Mouse (Mus musculus) kidney, postnatal 0 days (tissue): ENCODE data around the gene Plin3. TPM values are rescaled to one million over a fixed set of nuclear protein-coding genes. Genes with fewer than 3 reads are reported as not detected.

Experiments
- ATAC-seq: fragments of 200-750 bp; cut with Nextera tagmentation; replicated peaks from 2 replicates; pipeline ENCODE4 v1.8.0; 2017; ENCODE audit warnings: low read depth, moderate number of reproducible peaks, moderate TSS enrichment, moderate library complexity; ENCODE audit not compliant: low FRiP score
- DNase-seq: peaks from one replicate; pipeline ENCODE4 v3.0.0-alpha.2; 2016; ENCODE audit warnings: low spot score
- H3K27ac ChIP-seq: fragments of 300-500 bp; sonication (generic); 2 replicates; pipeline ENCODE4 v1.5.1; 2014; ENCODE audit warnings: mild to moderate bottlenecking
- H3K27me3 ChIP-seq: fragments of 300-500 bp; sonication (generic); 2 replicates; pipeline ENCODE4 v1.6.1; 2014; ENCODE audit warnings: low read length, mixed read lengths; ENCODE audit not compliant: insufficient read depth
- H3K36me3 ChIP-seq: fragments of 300-500 bp; sonication (generic); 2 replicates; pipeline ENCODE4 v1.6.1; 2014; ENCODE audit warnings: low read length, mixed read lengths; ENCODE audit not compliant: insufficient read depth
- H3K4me1 ChIP-seq: fragments of 300-500 bp; sonication (generic); replicated peaks from 2 replicates; pipeline ENCODE4 v1.6.1; 2014; ENCODE audit warnings: antibody characterized with exemption, low read length, mixed read lengths; ENCODE audit not compliant: insufficient read depth
- H3K4me2 ChIP-seq: fragments of 300-500 bp; sonication (generic); 2 replicates; pipeline ENCODE4 v1.6.1; 2014; ENCODE audit warnings: mild to moderate bottlenecking, low read length, moderate library complexity, mixed read lengths
- H3K4me3 ChIP-seq: fragments of 300-500 bp; sonication (generic); replicated peaks from 2 replicates; pipeline ENCODE4 v1.5.1; 2014; ENCODE audit warnings: low read depth, low read length
- H3K9ac ChIP-seq: fragments of 300-500 bp; sonication (generic); 2 replicates; pipeline ENCODE4 v1.6.1; 2014; ENCODE audit warnings: low read depth, low read length
- H3K9me3 ChIP-seq: fragments of 300-500 bp; sonication (generic); replicated peaks from 2 replicates; pipeline ENCODE4 v1.6.1; 2016; ENCODE audit warnings: low read length, inconsistent platforms, mixed read lengths
- CTCF ChIP-seq: IDR thresholded peaks from 2 replicates; pipeline ENCODE4 v1.5.1; 2016; ENCODE audit warnings: antibody characterized with exemption, low read depth, mild to moderate bottlenecking, moderate library complexity
- WGBS: fragments of 180-500 bp; shearing (Covaris S2); extraction: QIAGEN DNeasy Blood & Tissue Kit; methylation state at CpG from one replicate; pipeline ENCODE4 v1.1.7; 2014; 5-methylcytosine and 5-hydroxymethylcytosine counted together
- microRNA counts: library from miRNA; unstranded; fragments of <30 nt; microRNA quantifications from one replicate; lab custom pipeline; 2015
- microRNA-seq: library from miRNA; unstranded; fragments of <30 nt; microRNA quantifications from one replicate; pipeline ENCODE4, GENCODE M21; 2016
- polyA plus RNA-seq: library from polyadenylated mRNA; unstranded; fragments of >200 nt; fragmentation: Nextera tagmentation; extraction: Ambion mirVana; gene quantifications from 2 replicates; pipeline ENCODE4 v1.2.1, GENCODE M21; 2015

Plin3 gene
- polyA plus RNA-seq, 1 experiment from 2014 or later = 69.6 TPM

DNA sequence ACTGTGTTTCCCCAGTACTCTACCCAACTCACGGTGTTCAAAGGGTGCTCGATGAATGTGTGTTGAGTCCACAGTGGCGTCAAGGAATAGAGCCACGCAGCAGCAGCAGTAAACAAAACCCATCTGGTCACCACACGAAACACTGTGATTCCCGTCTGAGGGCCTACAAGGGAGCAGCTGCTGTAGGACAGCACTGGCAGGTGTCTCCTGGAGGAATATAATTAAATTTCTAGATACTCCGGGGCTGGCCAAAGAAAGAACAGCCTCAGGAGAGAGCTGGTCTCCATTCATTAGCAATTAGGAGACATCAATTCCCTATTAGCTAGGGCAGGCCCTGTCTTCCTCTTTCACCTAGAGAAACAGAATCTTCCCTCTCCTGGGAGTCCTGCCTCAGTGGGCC, 47.1 kb downstream of the Plin3 start:
- no peak overlapping the region for H3K27ac ChIP-seq
- no peak overlapping the region for H3K9ac ChIP-seq
- WGBS = 68% methylated on average over 7 of the region's 7 CpGs
- no peaks in the 10 kb centered on the region for H3K27me3 ChIP-seq
- H3K9me3 ChIP-seq = no peaks in the 10 kb centered on the region
- H3K36me3 ChIP-seq = no peaks in the 10 kb centered on the region
- no peaks in the 10 kb centered on the region for H3K4me1 ChIP-seq
- no peak overlapping the region for H3K4me2 ChIP-seq
- no peak overlapping the region for H3K4me3 ChIP-seq
- DNase-seq = no peak
- ATAC-seq = no peak
- TF ChIP-seq CTCF = no peak

DNA sequence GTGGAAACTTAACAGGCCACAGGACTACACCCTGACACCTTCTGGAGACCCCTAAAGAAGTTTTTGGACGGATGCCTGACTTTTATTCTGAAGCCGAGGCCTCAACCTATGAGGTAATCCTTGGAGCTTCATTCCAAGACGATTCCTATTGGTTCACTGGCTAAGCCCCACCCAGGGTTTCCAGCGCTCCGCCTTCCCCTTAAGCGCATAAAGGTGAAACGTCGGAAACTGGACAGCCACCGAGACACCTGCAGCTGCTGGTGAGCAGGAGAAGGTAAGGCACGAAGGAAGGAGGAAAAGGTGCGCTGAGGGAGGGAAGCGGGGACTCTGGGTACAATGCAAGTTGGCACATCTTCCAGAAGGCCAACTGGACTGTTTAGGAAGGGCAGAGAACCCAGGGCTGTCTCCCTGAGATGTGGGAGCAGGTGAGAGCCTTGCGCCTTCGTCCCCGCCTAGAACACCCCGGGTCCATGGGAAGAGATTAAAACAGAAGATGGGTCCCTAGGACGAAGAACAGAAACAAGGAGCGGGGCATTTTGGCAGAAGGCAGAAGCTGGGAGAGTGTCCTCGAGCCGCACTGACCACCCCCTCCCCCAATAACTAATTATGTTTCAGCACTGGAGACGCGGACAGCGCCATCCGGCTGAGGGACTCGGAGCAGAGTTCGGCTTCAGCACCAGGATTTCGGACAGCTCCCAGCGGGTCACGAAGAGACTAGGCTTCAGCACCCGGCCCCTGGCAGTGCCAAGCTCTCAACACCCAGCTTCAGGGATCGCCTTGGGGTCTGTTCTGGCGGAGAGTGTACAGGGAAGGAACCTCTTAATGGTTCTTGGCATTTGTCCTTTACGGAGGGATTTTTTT, 50.9 kb downstream of the Plin3 start:
- 3% methylated on average over 33 of the region's 33 CpGs for WGBS
- peak; percentile 35; the same call in 1 of the 2 replicates for TF ChIP-seq CTCF
- DNase-seq = peak; percentile 93
- peak; percentile 74 for ATAC-seq
- no peaks in the 10 kb centered on the region for H3K36me3 ChIP-seq
- H3K27ac ChIP-seq = no peak overlapping the region
- no peak overlapping the region for H3K9ac ChIP-seq
- H3K4me1 ChIP-seq = no peaks in the 10 kb centered on the region
- H3K4me3 ChIP-seq = no peak overlapping the region
- H3K4me2 ChIP-seq = no peak overlapping the region
- H3K27me3 ChIP-seq = no peaks in the 10 kb centered on the region
- H3K9me3 ChIP-seq = no peaks in the 10 kb centered on the region

DNA sequence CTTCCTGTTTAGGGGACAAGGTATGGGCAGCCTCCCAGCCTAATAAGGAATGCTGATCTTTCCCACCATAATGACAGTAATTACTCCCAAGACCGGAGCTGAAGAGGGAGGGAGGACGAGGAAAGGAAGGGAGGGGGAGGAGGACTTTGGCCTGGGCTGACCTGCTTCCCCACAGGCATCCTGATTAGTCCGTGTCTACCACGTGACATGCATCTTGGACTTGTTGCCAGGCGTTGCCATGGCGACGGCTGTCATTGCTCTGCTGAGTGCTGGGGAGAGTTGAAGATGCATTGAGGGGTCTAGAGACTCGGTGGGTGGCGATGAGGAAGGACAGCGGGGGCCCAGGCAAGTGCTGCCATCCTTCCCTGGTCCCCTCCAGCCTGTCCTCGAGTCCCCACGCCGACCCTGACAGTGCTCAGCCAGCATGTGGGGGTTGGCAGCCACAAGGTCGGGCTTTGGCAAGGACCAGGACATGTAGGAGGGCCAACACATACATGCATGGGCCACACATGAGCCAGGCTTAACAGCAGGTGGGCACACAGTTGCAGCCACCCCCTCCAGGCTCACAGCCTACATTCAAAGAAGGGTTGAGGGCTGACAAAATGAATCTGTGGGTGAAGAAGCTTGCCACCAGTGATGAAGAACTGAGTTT, 58.7 kb downstream of the Plin3 start:
- DNase-seq = peak; percentile 67
- H3K27ac ChIP-seq = no peak overlapping the region
- ATAC-seq = peak; percentile 92
- TF ChIP-seq CTCF = no peak
- no peaks in the 10 kb centered on the region for H3K9me3 ChIP-seq
- no peak overlapping the region for H3K4me2 ChIP-seq
- no peaks in the 10 kb centered on the region for H3K4me1 ChIP-seq
- no peaks in the 10 kb centered on the region for H3K27me3 ChIP-seq
- no peak overlapping the region for H3K9ac ChIP-seq
- WGBS = 2% methylated on average over 14 of the region's 14 CpGs
- H3K36me3 ChIP-seq = no peaks in the 10 kb centered on the region
- no peak overlapping the region for H3K4me3 ChIP-seq

DNA sequence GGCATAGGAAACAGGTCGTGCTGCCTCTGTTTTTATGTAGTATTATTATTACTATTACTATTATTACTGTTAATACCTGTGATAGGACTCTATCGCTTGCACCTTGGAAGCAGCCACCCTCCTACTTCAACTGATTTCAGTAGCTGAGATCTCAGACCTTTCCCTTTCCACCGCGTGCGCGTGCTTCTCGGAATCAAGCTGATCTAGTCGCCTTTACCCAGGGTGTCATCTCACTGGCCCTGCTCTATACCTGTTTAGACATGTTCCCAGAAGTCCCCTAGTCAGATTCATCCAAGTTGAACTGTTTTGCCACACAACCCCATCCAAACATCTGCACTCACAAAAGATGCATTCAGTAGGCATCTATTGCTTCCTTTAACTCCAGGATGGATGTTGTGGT, 59.3 kb downstream of the Plin3 start:
- Histone ChIP-seq H3K27ac (no peak overlapping the region), H3K36me3 (no peaks in the 10 kb centered on the region), H3K4me2 (no peak overlapping the region), H3K9ac (no peak overlapping the region), H3K9me3 (no peaks in the 10 kb centered on the region), H3K4me3 (no peak overlapping the region), H3K27me3 (no peaks in the 10 kb centered on the region), H3K4me1 (no peaks in the 10 kb centered on the region)
- WGBS = 55% methylated on average over 8 of the region's 8 CpGs
- no peak for TF ChIP-seq CTCF
- no peak for DNase-seq
- no peak for ATAC-seq

DNA sequence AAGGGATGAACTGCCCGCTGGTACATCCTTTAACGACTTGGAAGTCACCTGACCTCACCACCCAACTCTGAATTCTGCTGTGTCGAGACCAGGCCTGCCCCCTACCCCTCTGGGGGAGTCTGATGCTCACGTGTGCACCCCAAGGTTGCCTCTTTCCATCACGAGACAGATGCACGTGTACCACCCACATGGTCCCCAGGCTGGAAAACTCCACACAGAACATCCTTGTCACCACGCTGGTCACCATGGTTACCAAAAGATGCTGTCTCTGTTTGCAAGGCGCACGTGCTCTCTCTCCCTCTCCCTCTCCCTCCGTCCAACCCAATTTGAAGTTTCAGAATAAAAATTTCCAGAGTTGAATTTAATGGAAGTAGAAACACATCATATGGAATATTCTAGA, 62.7 kb downstream of the Plin3 start:
- no peaks in the 10 kb centered on the region for H3K4me1 ChIP-seq
- no peaks in the 10 kb centered on the region for H3K9me3 ChIP-seq
- H3K9ac ChIP-seq = no peak overlapping the region
- WGBS = 60% methylated on average over 10 of the region's 10 CpGs
- no peak for DNase-seq
- no peak for ATAC-seq
- H3K4me3 ChIP-seq = no peak overlapping the region
- H3K27me3 ChIP-seq = no peaks in the 10 kb centered on the region
- H3K27ac ChIP-seq = no peak overlapping the region
- no peak overlapping the region for H3K4me2 ChIP-seq
- no peak for TF ChIP-seq CTCF
- H3K36me3 ChIP-seq = no peaks in the 10 kb centered on the region

MicroRNAs within 50 kb of the gene (microRNA counts, 519-probe panel; counts per million panel counts)
- microRNA mmu-miR-7b (lab: Ali Mortazavi, UCI) = 330 counts per million, percentile 68 among the panel's probes with 10 or more counts

Small RNAs within 50 kb of the gene (microRNA-seq; reads per million reads assigned to microRNA genes)
- 2.6 reads per million, percentile 5 among the genes with 10 or more reads in this experiment for gene Mir7b

Other genes with a start within 250 kb of the Plin3 start
- gene Ubxn6, start 217.8 kb downstream of the Plin3 start, polyA plus RNA-seq = 54.4 and 56.0 TPM in 2 replicates
- gene Hdgfl2, start 213.2 kb downstream of the Plin3 start, polyA plus RNA-seq = 77.5 and 85.0 TPM in 2 replicates
- gene Plin4, start 183.1 kb downstream of the Plin3 start, polyA plus RNA-seq = 0.08 and 0.09 TPM in 2 replicates
- gene Plin5, start 175.3 kb downstream of the Plin3 start, polyA plus RNA-seq = 1.2 and 1.3 TPM in 2 replicates
- gene Lrg1, start 170.9 kb downstream of the Plin3 start, polyA plus RNA-seq = 1.7 and 1.9 TPM in 2 replicates
- gene Sema6b, start 152.5 kb downstream of the Plin3 start, polyA plus RNA-seq = 0.87 and 1.2 TPM in 2 replicates
- gene Tnfaip8l1, start 130.4 kb downstream of the Plin3 start, polyA plus RNA-seq = 7.4 and 7.8 TPM in 2 replicates
- 83.0 and 85.0 TPM in 2 replicates for gene Mydgf, start 109.0 kb downstream of the Plin3 start, polyA plus RNA-seq
- 22.1 and 25.2 TPM in 2 replicates for gene Dpp9, start 74.0 kb downstream of the Plin3 start, polyA plus RNA-seq
- gene Fem1a, start 36.1 kb downstream of the Plin3 start, polyA plus RNA-seq = 11.7 TPM in 2 replicates
- 6.9 and 7.7 TPM in 2 replicates for gene Ticam1, start 16.1 kb downstream of the Plin3 start, polyA plus RNA-seq
- gene Arrdc5, start 7.4 kb upstream of the Plin3 start, polyA plus RNA-seq = not detected in 2 replicates
- gene Uhrf1, start 10.4 kb upstream of the Plin3 start, polyA plus RNA-seq = 54.3 and 67.3 TPM in 2 replicates
- gene Kdm4b, start 33.2 kb upstream of the Plin3 start, polyA plus RNA-seq = 22.4 and 23.1 TPM in 2 replicates
- 44.7 and 45.3 TPM in 2 replicates for gene Ptprs, start 183.6 kb upstream of the Plin3 start, polyA plus RNA-seq
- gene Znrf4, start 219.6 kb upstream of the Plin3 start, polyA plus RNA-seq = not detected in 2 replicates